Mouse (Mus musculus) G1E (cell line): ENCODE results near the gene Ube2c. TPM values are rescaled to one million over a fixed set of nuclear protein-coding genes. Genes with fewer than 3 reads are reported as not detected.

ENCODE experiments used
- ATAC-seq: 2 replicates; pipeline ENCODE4 v1.8.0; 2016; ENCODE audit warnings: mild to moderate bottlenecking; ENCODE audit not compliant: insufficient number of reproducible peaks, poor library complexity, low FRiP score, severe bottlenecking; ENCODE audit errors: extremely low read depth
- DNase-seq: peaks from one replicate; pipeline ENCODE4 v3.0.0; 2012; ENCODE audit warnings: low spot score
- H3K27me3 ChIP-seq: 2 replicates; pipeline ENCODE4 v1.6.1; 2012; ENCODE audit warnings: mild to moderate bottlenecking, low read length, inconsistent platforms; ENCODE audit not compliant: insufficient read depth
- H3K36me3 ChIP-seq: replicated peaks from 2 replicates; pipeline ENCODE3; 2012; ENCODE audit warnings: mild to moderate bottlenecking, inconsistent platforms
- H3K4me1 ChIP-seq: 2 replicates; pipeline ENCODE4 v1.6.1; 2012; ENCODE audit warnings: low read depth, low read length, inconsistent platforms, mixed read lengths; ENCODE audit not compliant: insufficient read depth
- H3K4me3 ChIP-seq: 2 replicates; pipeline ENCODE4 v1.5.1; 2012; ENCODE audit warnings: low read depth, mild to moderate bottlenecking, inconsistent platforms, low read length, moderate library complexity, mixed read lengths
- H3K9me3 ChIP-seq: replicated peaks from 2 replicates; pipeline ENCODE4 v1.6.1; 2012; ENCODE audit warnings: inconsistent platforms
- CTCF ChIP-seq: IDR thresholded peaks from 2 replicates; pipeline ENCODE4 v1.5.1; 2012; ENCODE audit warnings: low read depth, low read length, inconsistent platforms, mixed read lengths
- GATA1 ChIP-seq: IDR thresholded peaks from 2 replicates; pipeline ENCODE4 v1.6.1; 2012; ENCODE audit warnings: borderline replicate concordance, low read length, inconsistent platforms, mixed read lengths
- GATA2 ChIP-seq: IDR thresholded peaks from 2 replicates; pipeline ENCODE4 v1.6.1; 2012; ENCODE audit warnings: low read depth, low read length, inconsistent platforms, borderline replicate concordance
- POLR2AphosphoS5 ChIP-seq: IDR thresholded peaks from 2 replicates; pipeline ENCODE4 v1.6.1; 2012; ENCODE audit warnings: low read depth, low read length, inconsistent platforms; ENCODE audit not compliant: insufficient replicate concordance
- TAL1 ChIP-seq: conservative IDR thresholded peaks from 2 replicates; pipeline ENCODE4 v1.6.1; 2012; ENCODE audit warnings: low read depth, low read length, inconsistent platforms, mixed read lengths
- polyA plus RNA-seq: library from polyadenylated mRNA; stranded (reverse); fragments of >175 nt; gene quantifications from 2 replicates; pipeline ENCODE4 v1.2.3, GENCODE M21; 2012
- total RNA-seq, 2 experiments: library from RNA; stranded (forward) in 1 of 2; stranded (reverse) in 1 of 2; fragments of 200-1000 nt in 1 of 2; fragments of >200 nt in 1 of 2; fragmentation: Nextera tagmentation in 1 of 2; gene quantifications; 2 replicates each; pipeline ENCODE4 v1.2.3; 2014 to 2017

Gene Ube2c
- total and polyA plus RNA-seq, 3 experiments, result 102 to 411 (median 127) TPM

DNA sequence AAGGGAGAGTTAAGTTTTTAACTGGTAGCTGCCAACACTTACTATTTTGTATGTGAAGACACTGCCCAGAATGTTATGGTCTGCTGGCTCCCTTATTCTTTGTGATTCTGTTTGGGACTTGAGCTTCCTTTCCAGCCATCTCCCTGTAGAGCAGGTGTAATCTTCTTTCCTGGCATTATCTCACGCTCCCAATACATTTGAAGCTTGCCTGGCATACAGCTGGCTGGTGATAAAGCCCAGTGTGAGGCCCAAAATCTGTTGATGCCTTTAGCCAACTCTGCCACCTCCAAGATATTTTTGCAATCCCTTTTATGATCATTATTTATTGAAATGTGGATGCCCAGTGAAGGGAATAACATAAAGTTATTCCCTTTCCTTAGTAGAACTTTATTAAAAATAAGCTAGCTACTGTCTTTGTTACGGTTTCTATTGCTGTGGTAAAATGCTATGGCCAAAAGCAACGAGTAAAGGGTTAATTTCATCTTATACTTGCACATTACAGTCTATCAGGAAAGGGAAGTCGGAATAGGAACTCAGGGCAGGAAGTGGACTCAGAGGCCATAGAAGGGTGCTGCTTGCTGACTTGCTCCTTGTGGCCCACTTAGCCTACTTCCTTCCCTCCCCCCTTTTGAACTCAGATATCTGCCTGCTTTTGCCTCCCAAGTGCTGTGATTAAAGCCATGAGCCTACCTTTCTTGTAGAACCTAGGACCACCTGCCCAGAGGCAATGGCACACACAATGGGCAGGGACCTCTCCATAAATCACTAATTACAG is 9.5 kb upstream of the Ube2c start:
- peaks cover 95% of the 10 kb centered on the region for H3K36me3 ChIP-seq
- H3K9me3 ChIP-seq, result no peaks in the 10 kb centered on the region
- no peak for ATAC-seq
- peaks cover 33% of the 10 kb centered on the region for H3K4me1 ChIP-seq
- no peak overlapping the region for H3K4me3 ChIP-seq
- DNase-seq, result no peak
- TF ChIP-seq GATA1 (no peak), CTCF (no peak), TAL1 (no peak)
- H3K27me3 ChIP-seq, result no peaks in the 10 kb centered on the region

DNA sequence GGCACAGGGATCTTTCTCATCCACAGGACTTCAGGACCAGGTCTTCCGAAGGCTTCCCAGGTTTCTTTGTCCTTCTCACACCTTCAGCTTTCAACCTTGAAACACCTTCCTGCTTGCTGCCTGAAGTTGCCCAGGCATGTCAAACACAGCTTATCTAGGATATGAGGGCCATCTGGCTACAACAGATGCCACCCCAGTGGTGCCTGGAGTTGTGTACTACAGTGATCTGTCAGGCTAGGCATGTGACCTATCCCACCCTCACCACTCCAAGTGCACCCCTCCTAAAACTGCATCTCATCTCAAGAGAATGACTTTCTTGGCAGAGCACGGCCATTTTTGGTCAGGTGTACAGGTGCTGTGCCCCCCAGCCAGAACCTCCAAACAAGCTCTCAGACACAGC is 8.2 kb upstream of the Ube2c start:
- no peaks in the 10 kb centered on the region for H3K9me3 ChIP-seq
- peaks cover 95% of the 10 kb centered on the region for H3K36me3 ChIP-seq
- ATAC-seq (no peak; the same call in 1 of the 2 replicates), DNase-seq (no peak)
- peaks cover 30% of the 10 kb centered on the region for H3K4me1 ChIP-seq
- no peak overlapping the region for H3K4me3 ChIP-seq
- TF ChIP-seq TAL1 (no peak), GATA2 (no peak), GATA1 (no peak), CTCF (no peak), POLR2AphosphoS5 (no peak)
- no peaks in the 10 kb centered on the region for H3K27me3 ChIP-seq

GRCm38 (mm10) chr2:164761971-164762370 is 7.7 kb upstream of the Ube2c start:
- DNase-seq (no peak), ATAC-seq (no peak)
- TF ChIP-seq POLR2AphosphoS5 (no peak), GATA1 (no peak), CTCF (no peak), TAL1 (no peak), GATA2 (no peak)
- Histone ChIP-seq H3K4me1 (peaks cover 30% of the 10 kb centered on the region), H3K4me3 (no peak overlapping the region), H3K27me3 (no peaks in the 10 kb centered on the region), H3K9me3 (no peaks in the 10 kb centered on the region), H3K36me3 (peaks cover 95% of the 10 kb centered on the region)

DNA sequence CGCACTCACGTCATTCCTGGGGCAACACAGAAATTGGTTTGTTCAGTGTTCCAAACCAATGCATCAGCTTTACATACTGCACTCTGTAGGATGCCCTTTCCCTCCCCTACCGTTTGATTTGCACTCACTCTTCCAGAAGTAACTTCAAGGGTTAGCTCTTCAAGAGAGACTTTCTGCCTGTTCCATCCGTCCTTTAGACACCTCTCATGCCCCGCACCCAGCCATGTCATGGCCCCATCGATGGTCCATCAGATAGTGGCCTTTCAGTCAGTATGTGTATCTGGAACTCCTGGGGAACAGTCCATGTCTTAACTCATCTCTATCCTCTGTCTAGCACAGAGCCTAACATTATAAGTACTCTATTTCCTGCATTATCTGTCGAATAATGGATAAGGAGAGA is 7.1 kb upstream of the Ube2c start:
- Histone ChIP-seq H3K27me3 (no peaks in the 10 kb centered on the region), H3K9me3 (no peaks in the 10 kb centered on the region), H3K36me3 (peaks cover 95% of the 10 kb centered on the region), H3K4me1 (peaks cover 31% of the 10 kb centered on the region), H3K4me3 (no peak overlapping the region)
- TF ChIP-seq TAL1 (no peak), GATA1 (no peak), GATA2 (no peak), CTCF (no peak), POLR2AphosphoS5 (no peak)
- DNase-seq (no peak), ATAC-seq (no peak)

- H3K27me3 ChIP-seq, result no peaks in the 10 kb centered on the region
- H3K4me3 ChIP-seq, result no peak overlapping the region
- TF ChIP-seq CTCF, result no peak
- TF ChIP-seq GATA2, result no peak
- TF ChIP-seq GATA1, result no peak
- TF ChIP-seq TAL1, result no peak
- TF ChIP-seq POLR2AphosphoS5, result no peak
- H3K4me1 ChIP-seq, result peaks cover 35% of the 10 kb centered on the region
- ATAC-seq (no peak), DNase-seq (no peak)
- H3K9me3 ChIP-seq, result no peaks in the 10 kb centered on the region
- peaks cover 77% of the 10 kb centered on the region for H3K36me3 ChIP-seq
These were observed 3.9 kb upstream of the Ube2c start for GRCm38 (mm10) chr2:164765841-164766240.

DNA sequence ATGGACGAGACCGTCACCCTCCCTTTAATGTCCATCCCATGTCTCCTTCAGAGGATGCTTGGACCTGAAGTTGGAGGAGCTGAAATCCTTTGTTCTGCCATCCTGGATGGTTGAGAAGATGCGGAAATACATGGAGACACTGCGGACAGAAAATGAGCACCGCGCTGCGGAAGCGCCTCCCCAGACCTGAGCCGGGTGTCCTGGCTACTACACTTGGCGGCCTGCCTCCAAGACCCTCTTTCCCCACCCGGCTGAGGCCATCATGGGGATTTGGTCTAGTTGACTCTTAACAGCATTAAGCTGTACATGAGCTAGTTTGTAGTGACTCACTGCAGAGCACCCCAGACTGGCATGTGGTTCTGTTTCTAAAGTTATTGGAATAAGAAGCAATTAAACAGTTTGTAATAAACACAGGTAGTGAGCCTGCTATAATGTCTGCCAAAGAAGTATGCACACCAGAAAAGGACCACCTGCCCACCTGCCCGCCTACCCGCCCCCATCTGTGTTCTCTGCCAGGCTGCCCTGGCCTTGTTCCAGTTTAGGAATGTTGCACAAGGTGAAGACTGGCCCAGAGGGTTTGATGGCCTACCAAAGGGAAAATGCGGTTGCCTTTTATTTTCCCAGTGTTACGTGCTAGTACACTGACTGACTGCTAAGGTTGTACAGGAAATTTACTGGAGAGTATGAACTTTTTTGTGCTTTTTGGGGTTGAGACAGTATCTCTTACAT is 1.7 kb upstream of the Ube2c start:
- Histone ChIP-seq H3K9me3 (no peaks in the 10 kb centered on the region), H3K4me1 (peaks cover 44% of the 10 kb centered on the region), H3K4me3 (no peak overlapping the region), H3K27me3 (no peaks in the 10 kb centered on the region), H3K36me3 (peaks cover 75% of the 10 kb centered on the region)
- ATAC-seq, result no peak
- TF ChIP-seq TAL1, result no peak
- TF ChIP-seq POLR2AphosphoS5, result no peak
- no peak for DNase-seq
